16 mouse cellular contexts compared by ENCODE assay signal in the genomic region with DNA sequence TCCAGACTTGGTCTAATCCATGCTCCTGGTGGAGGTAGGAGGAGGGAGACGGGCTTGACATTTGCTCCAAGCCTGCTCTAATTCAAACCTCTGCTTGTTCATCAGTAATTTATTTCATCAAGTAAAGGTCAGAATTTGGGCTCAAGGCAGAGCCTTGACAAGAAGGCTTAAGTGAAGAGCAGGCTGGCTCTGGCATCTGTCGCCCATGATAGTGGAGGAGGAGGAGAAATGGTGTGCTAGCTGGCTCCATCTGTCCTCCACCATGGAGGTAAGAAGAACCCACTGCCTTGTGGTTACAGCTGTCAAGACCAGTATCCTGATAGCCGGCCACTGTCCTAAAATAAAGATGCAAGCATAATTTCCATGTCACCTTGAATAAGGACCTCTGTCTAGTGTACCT.
"Had no signal": no experiment of that assay in that cellular context is flagged by ENCODE, and none has a peak within 500 bp of the region (broad histone marks: within the 10 kb centered on the region; RNA-seq: fewer than 3 reads in every experiment).

No protein-coding gene starts in this region.

- ATAC-seq: lung, postnatal 0 days; midbrain, embryonic 13.5 days; midbrain, embryonic 15.5 days had no signal

- H3K4me3 ChIP-seq: lung, embryonic 15.5 days; megakaryocyte, embryonic 14.5 days; midbrain, embryonic 13.5 days; midbrain, embryonic 15.5 days; neural tube, embryonic 12.5 days; stomach, embryonic 15.5 days had no signal

- H3K27ac ChIP-seq: lung, embryonic 15.5 days; macrophage; midbrain, embryonic 13.5 days; midbrain, embryonic 15.5 days; neural tube, embryonic 12.5 days; stomach, embryonic 15.5 days; stomach, postnatal 0 days had no signal

- DNase-seq: lung, adult 2 months; lung, postnatal 14 days; lung, postnatal 36 days; right cerebral cortex, postnatal 14 days; thymus, adult 2 months; thymus, postnatal 25 days; thymus, postnatal 4 days had no signal
